Mouse (Mus musculus) E14TG2a.4 (cell line): ENCODE results near the gene Sele.

Experiments
- CTCF ChIP-seq: conservative IDR thresholded peaks from 2 replicates; pipeline ENCODE4 v1.5.1; 2014; ENCODE audit warnings: low read length
- NANOG ChIP-seq: IDR thresholded peaks from 2 replicates; pipeline ENCODE4 v1.6.1; 2014; ENCODE audit warnings: borderline replicate concordance, low read length, mixed read lengths
- POU5F1 ChIP-seq: IDR thresholded peaks from 2 replicates; pipeline ENCODE4 v1.6.1; 2014; ENCODE audit warnings: low read length, borderline replicate concordance

- no peak for TF ChIP-seq CTCF
- no peak for TF ChIP-seq NANOG
- TF ChIP-seq POU5F1 = no peak
Observed at GRCm38 (mm10) chr1:164073803-164074202, 25.8 kb downstream of the Sele start.
